Mouse (Mus musculus): ENCODE results near the gene Ccdc28a. TPM values are rescaled to one million over a fixed set of nuclear protein-coding genes. Genes with fewer than 3 reads are reported as not detected.

The Ccdc28a gene
- polyA plus RNA-seq (2015; fragmentation: Illumina TruSeq; extraction: RNeasy Lipid Tissue Mini Kit (QIAGEN cat#74804); ENCODE audit: insufficient read depth, low read depth, low replicate concordance): 4.1 TPM

DNA sequence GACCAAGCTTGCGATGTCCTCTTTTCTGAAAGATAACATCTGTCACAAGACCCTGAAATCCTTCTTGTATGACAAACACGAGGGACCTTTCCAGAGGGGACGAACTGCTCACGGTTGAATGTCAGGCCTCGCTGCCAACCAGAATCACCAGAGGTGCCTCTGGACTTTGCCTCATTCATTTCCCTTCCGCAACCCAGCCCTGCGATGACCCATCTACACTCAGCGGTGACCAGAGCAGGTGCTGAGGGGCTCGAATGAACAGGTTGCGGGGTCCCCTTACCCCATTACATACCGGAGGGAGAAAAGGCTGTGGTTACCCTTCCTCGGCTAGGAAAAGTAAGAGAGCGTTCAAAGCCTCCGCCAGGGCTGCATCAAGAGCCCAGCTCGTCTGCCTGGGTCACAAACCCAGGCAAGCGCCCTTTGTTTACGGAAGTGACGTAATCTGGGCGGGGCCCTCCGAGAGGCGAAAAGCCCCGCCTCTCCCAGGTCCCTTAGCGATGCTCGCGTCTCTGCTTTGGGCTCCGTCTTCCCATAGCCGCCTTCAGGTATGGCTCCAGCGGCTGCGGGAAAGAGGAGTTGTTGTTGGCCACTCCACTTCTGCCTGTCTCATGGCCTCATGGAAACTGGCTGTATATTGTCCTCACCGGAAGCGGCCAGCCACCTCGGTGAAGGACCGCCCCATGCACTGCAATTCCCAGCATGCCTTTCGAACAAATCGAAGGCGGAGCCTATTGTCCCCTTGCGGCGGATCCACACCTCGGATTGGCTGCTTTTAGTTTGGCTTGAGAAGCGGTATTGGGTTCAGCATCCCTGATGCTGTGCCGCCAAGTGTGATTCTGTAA, at the start of gene Ccdc28a:
TSS of gene Ccdc28a (minus strand) at position 439 of the 842 bp plus-strand sequence.

GRCm38 (mm10) chr10:18210726-18211125, 24.1 kb downstream of the Ccdc28a start, which contains the start of gene Ect2l:
Gene Ect2l, minus strand, starts transcription at chr10:18210890.

Other genes starting within 250 kb of the Ccdc28a start
- 17.0 TPM for gene Abracl, start 211.7 kb downstream of the Ccdc28a start, polyA plus RNA-seq (2015; fragmentation: Illumina TruSeq; extraction: RNeasy Lipid Tissue Mini Kit (QIAGEN cat#74804); ENCODE audit: insufficient read depth, low read depth, low replicate concordance)
- 17.9 TPM for gene Reps1, start 179.1 kb downstream of the Ccdc28a start, polyA plus RNA-seq (2015; fragmentation: Illumina TruSeq; extraction: RNeasy Lipid Tissue Mini Kit (QIAGEN cat#74804); ENCODE audit: insufficient read depth, low read depth, low replicate concordance)
- gene Ect2l, start 24.1 kb downstream of the Ccdc28a start, polyA plus RNA-seq (2015; fragmentation: Illumina TruSeq; extraction: RNeasy Lipid Tissue Mini Kit (QIAGEN cat#74804); ENCODE audit: insufficient read depth, low read depth, low replicate concordance): not detected
- gene Nhsl1, start 84.0 kb upstream of the Ccdc28a start, polyA plus RNA-seq (2015; fragmentation: Illumina TruSeq; extraction: RNeasy Lipid Tissue Mini Kit (QIAGEN cat#74804); ENCODE audit: insufficient read depth, low read depth, low replicate concordance): 2.9 TPM